Mouse (Mus musculus) C2C12 (cell line): ENCODE measurements around the gene B3gntl1.

Experiments used
- CEBPB ChIP-seq: IDR thresholded peaks from one replicate; pipeline ENCODE4 v1.6.1; 2011; ENCODE audit warnings: low read depth, mild to moderate bottlenecking, control low read depth, moderate library complexity
- CTCF ChIP-seq: IDR thresholded peaks from one replicate; pipeline ENCODE4 v1.5.1; 2011; ENCODE audit not compliant: control insufficient read depth, insufficient read depth, insufficient read length
- MAX ChIP-seq: IDR thresholded peaks from one replicate; pipeline ENCODE4 v1.6.1; 2011; ENCODE audit warnings: mild to moderate bottlenecking, control low read depth

- TF ChIP-seq MAX, result no peak
- TF ChIP-seq CEBPB, result no peak
- TF ChIP-seq CTCF, result no peak
These were observed 10.3 kb upstream of the B3gntl1 start for GRCm38 (mm10) chr11:121683243-121683642.
